Mouse (Mus musculus) limb, embryonic 14.5 days (tissue): ENCODE data around the gene Pcdh19. TPM values are rescaled to one million over a fixed set of nuclear protein-coding genes. Genes with fewer than 3 reads are reported as not detected.

Experiments
- ATAC-seq: fragments of 200-750 bp; cut with Nextera tagmentation; 2 replicates; pipeline ENCODE4 v1.8.0; 2017; ENCODE audit warnings: low read depth, moderate number of reproducible peaks, moderate TSS enrichment; ENCODE audit not compliant: low FRiP score
- DNase-seq: peaks from one replicate; pipeline ENCODE4 v3.0.0-alpha.2; 2015; ENCODE audit warnings: low spot score
- H3K27ac ChIP-seq: fragments of 300-500 bp; sonication (generic); replicated peaks from 2 replicates; pipeline ENCODE4 v1.5.1; 2014; ENCODE audit warnings: low read depth, mild to moderate bottlenecking, low read length, moderate library complexity, mixed read lengths
- H3K27me3 ChIP-seq: fragments of 300-500 bp; sonication (generic); 2 replicates; pipeline ENCODE4 v1.6.1; 2014; ENCODE audit warnings: low read length, mixed read lengths; ENCODE audit not compliant: control insufficient read depth, insufficient read depth
- H3K36me3 ChIP-seq: fragments of 300-500 bp; sonication (generic); 2 replicates; pipeline ENCODE4 v1.6.1; 2014; ENCODE audit warnings: mild to moderate bottlenecking, low read length, moderate library complexity, mixed read lengths; ENCODE audit not compliant: control insufficient read depth, insufficient read depth
- H3K4me1 ChIP-seq: fragments of 300-500 bp; sonication (generic); 2 replicates; pipeline ENCODE4 v1.6.1; 2014; ENCODE audit warnings: antibody characterized with exemption, low read length, mixed read lengths; ENCODE audit not compliant: control insufficient read depth, insufficient read depth
- H3K4me2 ChIP-seq: fragments of 300-500 bp; sonication (generic); replicated peaks from 2 replicates; pipeline ENCODE4 v1.6.1; 2014; ENCODE audit warnings: low read depth, mild to moderate bottlenecking, low read length, moderate library complexity; ENCODE audit not compliant: severe bottlenecking
- H3K4me3 ChIP-seq: fragments of 300-500 bp; sonication (generic); replicated peaks from 2 replicates; pipeline ENCODE4 v1.5.1; 2014; ENCODE audit warnings: low read length
- H3K9ac ChIP-seq: fragments of 300-500 bp; sonication (generic); 2 replicates; pipeline ENCODE4 v1.6.1; 2014; ENCODE audit warnings: mild to moderate bottlenecking, low read depth, low read length, moderate library complexity; ENCODE audit not compliant: severe bottlenecking
- H3K9me3 ChIP-seq: fragments of 300-500 bp; sonication (generic); 2 replicates; pipeline ENCODE4 v1.6.1; 2016; ENCODE audit warnings: low read length; ENCODE audit not compliant: control insufficient read depth
- POLR2A ChIP-seq: fragments of 200-500 bp; IDR thresholded peaks from 2 replicates; pipeline ENCODE4 v1.8.0; 2012; ENCODE audit warnings: inconsistent platforms, mild to moderate bottlenecking, moderate library complexity, borderline replicate concordance; ENCODE audit not compliant: insufficient read depth, insufficient read length; ENCODE audit errors: extremely low read depth
- WGBS: fragments of 180-500 bp; shearing (Covaris S2); extraction: QIAGEN DNeasy Blood & Tissue Kit; methylation state at CpG from one replicate; pipeline ENCODE4 v1.1.7; 2014; 5-methylcytosine and 5-hydroxymethylcytosine counted together
- polyA plus RNA-seq, 2 experiments: library from polyadenylated mRNA; depleted of rRNA in 1 of 2; stranded (reverse) in 1 of 2; unstranded in 1 of 2; fragments of >200 nt; fragmentation: Nextera tagmentation in 1 of 2; extraction: Ambion mirVana in 1 of 2; gene quantifications; 2 replicates each; pipeline versions ENCODE4 v1.2.1 to v1.2.3; 2012 to 2014

Gene Pcdh19
- polyA plus RNA-seq, 2 experiments = 5.0 to 7.6 TPM

DNA sequence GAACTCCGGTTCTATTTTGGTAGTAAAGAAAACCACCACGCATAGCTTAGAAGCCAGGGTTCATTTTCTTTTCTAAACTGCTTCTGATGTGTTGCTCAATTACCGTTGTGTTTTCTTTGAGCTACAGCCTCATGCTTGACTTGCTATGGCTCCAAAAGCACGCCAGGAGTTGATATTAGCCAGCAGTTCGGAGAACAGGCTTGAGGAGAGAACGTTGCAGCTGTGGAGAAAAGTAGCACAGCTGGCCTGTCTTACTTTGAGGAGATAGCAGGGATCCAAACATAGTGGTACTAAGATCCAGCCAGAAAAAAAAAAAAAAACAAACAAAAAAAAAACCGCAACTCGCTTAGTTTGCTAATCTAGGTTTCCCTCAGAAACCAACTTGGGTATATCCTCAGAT is 59.2 kb downstream of the Pcdh19 start:
- H3K4me2 ChIP-seq = no peak overlapping the region
- no peak for DNase-seq
- no peak for TF ChIP-seq POLR2A
- H3K9ac ChIP-seq = no peak overlapping the region
- no peaks in the 10 kb centered on the region for H3K36me3 ChIP-seq
- WGBS = 73% methylated on average over 8 of the region's 8 CpGs
- no peaks in the 10 kb centered on the region for H3K9me3 ChIP-seq
- no peaks in the 10 kb centered on the region for H3K27me3 ChIP-seq
- no peaks in the 10 kb centered on the region for H3K4me1 ChIP-seq
- no peak overlapping the region for H3K27ac ChIP-seq
- no peak overlapping the region for H3K4me3 ChIP-seq
- no peak for ATAC-seq

DNA sequence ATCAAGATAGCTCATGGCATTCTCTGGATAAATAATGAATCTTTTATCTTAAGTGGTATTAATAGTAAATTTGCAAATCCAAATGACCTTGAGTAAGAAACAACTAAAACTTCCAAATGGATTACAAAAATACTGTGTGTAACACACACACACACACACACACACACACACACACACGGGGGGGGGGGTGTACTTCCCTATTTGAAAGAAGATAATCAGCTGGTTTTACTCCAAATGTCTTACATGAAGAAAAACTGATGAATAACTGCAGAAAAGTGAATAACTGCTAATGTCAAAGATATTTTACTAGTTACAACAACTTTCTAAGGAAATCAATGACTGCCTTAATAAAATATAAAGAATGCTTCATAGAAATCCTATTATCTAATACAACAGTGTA is 70.6 kb downstream of the Pcdh19 start:
- WGBS = 57% methylated on average over 1 of the region's 1 CpGs
- no peak for ATAC-seq

DNA sequence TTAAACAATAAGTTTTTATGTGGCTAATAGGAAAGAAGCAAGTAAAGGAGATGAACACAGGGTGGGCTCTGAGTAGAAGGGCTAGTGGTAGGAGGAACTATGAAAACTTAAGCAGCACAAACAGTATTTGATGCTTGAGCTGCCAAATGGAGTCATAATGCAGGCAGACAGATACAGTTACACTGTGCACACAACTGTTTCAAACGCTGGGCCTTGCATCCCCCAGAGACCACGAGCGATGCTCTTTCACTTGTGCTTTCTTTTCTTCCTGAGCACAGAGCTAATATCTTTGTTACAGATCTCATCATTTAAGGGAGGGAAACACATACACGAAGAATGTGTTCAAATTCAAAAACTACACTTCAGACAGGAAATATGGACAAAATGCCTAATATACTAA is 83.0 kb downstream of the Pcdh19 start:
- no peak overlapping the region for H3K27ac ChIP-seq
- no peak for DNase-seq
- peak; percentile 62; the same call in 1 of the 2 replicates for ATAC-seq
- no peaks in the 10 kb centered on the region for H3K36me3 ChIP-seq
- 0 out of 2 replicates have a peak, but pooled peaks cover 3% of the 10 kb centered on the region for H3K4me1 ChIP-seq
- no peaks in the 10 kb centered on the region for H3K9me3 ChIP-seq
- H3K27me3 ChIP-seq = no peaks in the 10 kb centered on the region
- no peak overlapping the region for H3K4me3 ChIP-seq
- WGBS = 49% methylated on average over 4 of the region's 4 CpGs
- no peak for TF ChIP-seq POLR2A
- no peak overlapping the region for H3K9ac ChIP-seq
- no peak overlapping the region for H3K4me2 ChIP-seq

More for the DNA sequence above, 70.6 kb downstream of the Pcdh19 start:
- no peak overlapping the region for H3K4me2 ChIP-seq
- H3K36me3 ChIP-seq = no peaks in the 10 kb centered on the region
- H3K4me1 ChIP-seq = no peaks in the 10 kb centered on the region
- H3K27ac ChIP-seq = no peak overlapping the region
- H3K9me3 ChIP-seq = no peaks in the 10 kb centered on the region
- no peak for DNase-seq
- H3K27me3 ChIP-seq = no peaks in the 10 kb centered on the region
- no peak overlapping the region for H3K4me3 ChIP-seq
- H3K9ac ChIP-seq = no peak overlapping the region
- TF ChIP-seq POLR2A = no peak

DNA sequence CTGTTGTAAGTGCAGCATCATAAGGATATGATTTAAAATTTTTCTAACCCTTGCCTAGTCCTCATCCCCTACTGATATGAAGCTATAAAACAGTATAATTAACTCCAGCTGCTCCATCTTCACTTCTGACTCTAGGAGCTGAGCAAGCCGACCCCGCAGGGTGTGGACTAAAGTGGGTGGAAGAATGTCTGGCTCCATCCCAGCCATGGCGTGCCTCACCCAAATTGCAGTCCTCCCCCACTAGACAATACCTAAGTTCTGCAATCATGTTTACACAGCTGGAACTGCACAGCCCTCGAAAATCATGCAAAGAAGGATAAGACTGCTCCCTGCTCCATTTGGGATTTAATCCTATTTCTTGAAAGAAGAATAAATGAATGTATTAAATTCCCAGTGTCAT is 84.5 kb downstream of the Pcdh19 start:
- H3K4me3 ChIP-seq = no peak overlapping the region
- H3K27me3 ChIP-seq = no peaks in the 10 kb centered on the region
- no peak for TF ChIP-seq POLR2A
- H3K4me2 ChIP-seq = no peak overlapping the region
- H3K9me3 ChIP-seq = no peaks in the 10 kb centered on the region
- WGBS = 27% methylated on average over 4 of the region's 4 CpGs
- 0 out of 2 replicates have a peak, but pooled peaks cover 3% of the 10 kb centered on the region for H3K4me1 ChIP-seq
- no peak overlapping the region for H3K27ac ChIP-seq
- ATAC-seq (peak; percentile 80), DNase-seq (peak; percentile 66)
- no peaks in the 10 kb centered on the region for H3K36me3 ChIP-seq
- no peak overlapping the region for H3K9ac ChIP-seq

DNA sequence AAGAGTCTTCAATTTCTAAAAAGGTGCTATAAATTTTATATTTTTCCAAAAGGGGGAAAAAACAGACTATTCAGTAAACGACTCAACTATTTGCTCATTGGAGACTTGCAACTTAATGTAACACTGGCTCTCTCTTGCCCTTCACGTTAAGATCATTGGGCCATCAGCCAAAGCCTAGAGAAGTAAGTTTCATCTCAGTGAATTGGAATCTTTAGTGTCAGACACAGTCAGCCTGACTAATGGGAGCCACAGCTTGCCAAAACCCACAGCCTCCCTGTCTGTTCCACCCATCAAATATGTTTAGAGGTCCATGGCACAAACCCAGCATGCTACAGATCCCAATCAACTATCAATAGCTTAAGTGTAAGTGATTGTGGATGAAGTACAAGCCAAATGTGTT is 86.7 kb downstream of the Pcdh19 start:
- no peak for TF ChIP-seq POLR2A
- Histone ChIP-seq H3K4me3 (no peak overlapping the region), H3K4me1 (0 out of 2 replicates have a peak, but pooled peaks cover 3% of the 10 kb centered on the region), H3K27ac (no peak overlapping the region), H3K36me3 (no peaks in the 10 kb centered on the region), H3K4me2 (no peak overlapping the region), H3K9me3 (no peaks in the 10 kb centered on the region), H3K9ac (no peak overlapping the region), H3K27me3 (no peaks in the 10 kb centered on the region)
- WGBS = 32% methylated on average over 2 of the region's 2 CpGs
- peak; percentile 22 for DNase-seq
- ATAC-seq = no peak

DNA sequence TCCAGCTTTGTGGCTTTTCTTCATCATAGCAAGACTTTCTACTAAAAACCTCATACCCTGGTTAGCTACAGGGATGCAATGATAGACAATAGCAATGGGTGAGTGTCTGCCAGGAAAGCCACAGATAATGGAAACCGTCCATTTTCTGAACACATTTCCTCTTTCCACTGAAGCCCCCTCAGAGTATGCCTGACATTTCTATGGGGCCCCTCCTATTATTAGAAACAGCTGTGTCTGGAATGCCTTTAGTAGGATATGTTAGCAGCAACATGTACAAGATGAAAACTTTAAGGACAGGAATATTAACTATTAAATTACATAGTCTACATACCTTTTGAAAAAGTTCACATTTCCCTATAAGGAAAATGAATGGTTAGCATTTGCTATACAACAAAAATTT is 87.1 kb downstream of the Pcdh19 start:
- 30% methylated on average over 1 of the region's 1 CpGs for WGBS
- H3K4me3 ChIP-seq = no peak overlapping the region
- H3K36me3 ChIP-seq = no peaks in the 10 kb centered on the region
- peak; percentile 26 for DNase-seq
- no peak for TF ChIP-seq POLR2A
- ATAC-seq = peak; percentile 56; the same call in 1 of the 2 replicates
- no peaks in the 10 kb centered on the region for H3K9me3 ChIP-seq
- H3K27me3 ChIP-seq = no peaks in the 10 kb centered on the region
- no peak overlapping the region for H3K9ac ChIP-seq
- 0 out of 2 replicates have a peak, but pooled peaks cover 3% of the 10 kb centered on the region for H3K4me1 ChIP-seq
- H3K4me2 ChIP-seq = no peak overlapping the region
- no peak overlapping the region for H3K27ac ChIP-seq
